Mouse (Mus musculus) forebrain, embryonic 13.5 days (tissue): ENCODE measurements around the gene Tmem19. TPM values are rescaled to one million over a fixed set of nuclear protein-coding genes. Genes with fewer than 3 reads are reported as not detected.

Source experiments
- ATAC-seq: fragments of 200-750 bp; cut with Nextera tagmentation; 2 replicates; pipeline ENCODE4 v1.8.0; 2017
- H3K27ac ChIP-seq: fragments of 300-500 bp; sonication (generic); 2 replicates; pipeline ENCODE4 v1.5.1; 2015; ENCODE audit warnings: inconsistent platforms, mild to moderate bottlenecking, moderate library complexity
- H3K27me3 ChIP-seq: fragments of 300-500 bp; sonication (generic); 2 replicates; pipeline ENCODE4 v1.6.1; 2015; ENCODE audit warnings: mild to moderate bottlenecking, inconsistent platforms
- H3K36me3 ChIP-seq: fragments of 300-500 bp; sonication (generic); 2 replicates; pipeline ENCODE4 v1.6.1; 2015; ENCODE audit warnings: mild to moderate bottlenecking, inconsistent platforms; ENCODE audit not compliant: poor library complexity, severe bottlenecking
- H3K4me1 ChIP-seq: fragments of 300-500 bp; sonication (generic); 2 replicates; pipeline ENCODE4 v1.6.1; 2015; ENCODE audit warnings: inconsistent platforms
- H3K4me2 ChIP-seq: fragments of 300-500 bp; sonication (generic); 2 replicates; pipeline ENCODE4 v1.6.1; 2015; ENCODE audit warnings: inconsistent platforms, mild to moderate bottlenecking, moderate library complexity
- H3K4me3 ChIP-seq: fragments of 300-500 bp; sonication (generic); 2 replicates; pipeline ENCODE4 v1.5.1; 2015; ENCODE audit warnings: mild to moderate bottlenecking, inconsistent platforms
- H3K9ac ChIP-seq: fragments of 300-500 bp; sonication (generic); 2 replicates; pipeline ENCODE4 v1.6.1; 2015; ENCODE audit warnings: mild to moderate bottlenecking, inconsistent platforms
- H3K9me3 ChIP-seq: fragments of 300-500 bp; sonication (generic); replicated peaks from 2 replicates; pipeline ENCODE4 v1.6.1; 2016; ENCODE audit warnings: inconsistent platforms
- WGBS: fragments of 180-500 bp; shearing (Covaris S2); methylation state at CpG from one replicate; pipeline ENCODE4 v1.1.7; 2015; 5-methylcytosine and 5-hydroxymethylcytosine counted together
- polyA plus RNA-seq: library from polyadenylated mRNA; unstranded; fragments of >200 nt; fragmentation: Nextera tagmentation; extraction: Ambion mirVana; gene quantifications from 2 replicates; pipeline ENCODE4 v1.2.1, GENCODE M21; 2015

The Tmem19 gene
- polyA plus RNA-seq, 1 experiment from 2014 or later, result 35.0 TPM

GRCm38 (mm10) chr10:115296401-115296935, 65.8 kb downstream of the Tmem19 start:
- Histone ChIP-seq H3K4me2 (no peak overlapping the region), H3K4me3 (no peak overlapping the region), H3K36me3 (peaks cover 73% of the 10 kb centered on the region), H3K9ac (no peak overlapping the region), H3K27me3 (no peaks in the 10 kb centered on the region), H3K4me1 (no peaks in the 10 kb centered on the region), H3K9me3 (no peaks in the 10 kb centered on the region), H3K27ac (no peak overlapping the region)
- 84% methylated on average over 9 of the region's 9 CpGs for WGBS
- ATAC-seq, result no peak

GRCm38 (mm10) chr10:115295162-115295561, 67.1 kb downstream of the Tmem19 start:
- H3K4me1 ChIP-seq, result no peaks in the 10 kb centered on the region
- WGBS, result 92% methylated on average over 3 of the region's 3 CpGs
- no peak overlapping the region for H3K4me3 ChIP-seq
- no peak overlapping the region for H3K27ac ChIP-seq
- no peaks in the 10 kb centered on the region for H3K9me3 ChIP-seq
- no peaks in the 10 kb centered on the region for H3K27me3 ChIP-seq
- no peak for ATAC-seq
- peaks cover 76% of the 10 kb centered on the region for H3K36me3 ChIP-seq
- H3K4me2 ChIP-seq, result no peak overlapping the region
- no peak overlapping the region for H3K9ac ChIP-seq

- 88% methylated on average over 7 of the region's 7 CpGs for WGBS
- Histone ChIP-seq H3K4me3 (no peak overlapping the region), H3K9me3 (no peaks in the 10 kb centered on the region), H3K9ac (no peak overlapping the region), H3K4me2 (no peak overlapping the region), H3K27me3 (no peaks in the 10 kb centered on the region), H3K36me3 (peaks cover 74% of the 10 kb centered on the region), H3K27ac (no peak overlapping the region), H3K4me1 (no peaks in the 10 kb centered on the region)
- no peak for ATAC-seq
These were observed 67.6 kb downstream of the Tmem19 start for GRCm38 (mm10) chr10:115294715-115295114.

GRCm38 (mm10) chr10:115293946-115294345, 68.4 kb downstream of the Tmem19 start:
- 94% methylated on average over 7 of the region's 7 CpGs for WGBS
- H3K27ac ChIP-seq, result no peak overlapping the region
- H3K36me3 ChIP-seq, result peaks cover 73% of the 10 kb centered on the region

GRCm38 (mm10) chr10:115290671-115291070, 71.6 kb downstream of the Tmem19 start:
- no peaks in the 10 kb centered on the region for H3K27me3 ChIP-seq
- WGBS, result 96% methylated on average over 9 of the region's 9 CpGs
- no peak overlapping the region for H3K9ac ChIP-seq
- H3K4me3 ChIP-seq, result no peak overlapping the region
- no peak for ATAC-seq
- no peaks in the 10 kb centered on the region for H3K9me3 ChIP-seq
- no peak overlapping the region for H3K27ac ChIP-seq
- no peaks in the 10 kb centered on the region for H3K4me1 ChIP-seq
- no peak overlapping the region for H3K4me2 ChIP-seq
- H3K36me3 ChIP-seq, result peaks cover 76% of the 10 kb centered on the region

More at GRCm38 (mm10) chr10:115293946-115294345, 68.4 kb downstream of the Tmem19 start:
- Histone ChIP-seq H3K4me2 (no peak overlapping the region), H3K4me1 (no peaks in the 10 kb centered on the region), H3K9ac (no peak overlapping the region), H3K9me3 (no peaks in the 10 kb centered on the region), H3K27me3 (no peaks in the 10 kb centered on the region), H3K4me3 (no peak overlapping the region)
- ATAC-seq, result no peak

Other genes starting within 250 kb of the Tmem19 start
- gene Tph2, start 177.5 kb downstream of the Tmem19 start, polyA plus RNA-seq, result 0.06 and 0.10 TPM in 2 replicates
- gene Tbc1d15, start 111.0 kb downstream of the Tmem19 start, polyA plus RNA-seq, result 39.6 and 41.5 TPM in 2 replicates
- gene Rab21, start 46.9 kb downstream of the Tmem19 start, polyA plus RNA-seq, result 5.7 and 5.8 TPM in 2 replicates
- gene Thap2, start 21.9 kb upstream of the Tmem19 start, polyA plus RNA-seq, result 35.6 and 37.1 TPM in 2 replicates
- gene Zfc3h1, start 22.5 kb upstream of the Tmem19 start, polyA plus RNA-seq, result 17.7 and 20.0 TPM in 2 replicates
- 0.17 TPM in 1 of 2 replicates, not detected in the other for gene A930009A15Rik, start 207.5 kb upstream of the Tmem19 start, polyA plus RNA-seq
- 0.14 and 0.26 TPM in 2 replicates for gene Lgr5, start 225.3 kb upstream of the Tmem19 start, polyA plus RNA-seq